Mouse (Mus musculus) liver, embryonic 12.5 days (tissue): ENCODE measurements at regions not wholly inside any gene's neighbourhood (a gene's known extent, or its start where the extent isn't known, plus 50 kb on each side); places are given as distances from the start of the nearest gene placed in this dataset.

Experiments
- ATAC-seq: fragments of 200-750 bp; cut with Nextera tagmentation; 2 replicates; pipeline ENCODE4 v1.8.0; 2017; ENCODE audit warnings: moderate number of reproducible peaks, mild to moderate bottlenecking, moderate library complexity
- H3K27ac ChIP-seq: fragments of 300-500 bp; sonication (generic); 2 replicates; pipeline ENCODE4 v1.5.1; 2016; ENCODE audit warnings: mild to moderate bottlenecking
- H3K27me3 ChIP-seq: fragments of 300-500 bp; sonication (generic); replicated peaks from 2 replicates; pipeline ENCODE4 v1.6.1; 2016; ENCODE audit warnings: mild to moderate bottlenecking, moderate library complexity
- H3K36me3 ChIP-seq: fragments of 300-500 bp; sonication (generic); 2 replicates; pipeline ENCODE4 v1.6.1; 2016; ENCODE audit warnings: mild to moderate bottlenecking, moderate library complexity
- H3K4me1 ChIP-seq: fragments of 300-500 bp; sonication (generic); 2 replicates; pipeline ENCODE4 v1.6.1; 2016
- H3K4me2 ChIP-seq: fragments of 300-500 bp; sonication (generic); 2 replicates; pipeline ENCODE4 v1.6.1; 2016; ENCODE audit warnings: mild to moderate bottlenecking, moderate library complexity
- H3K4me3 ChIP-seq: fragments of 300-500 bp; sonication (generic); 2 replicates; pipeline ENCODE4 v1.5.1; 2016; ENCODE audit warnings: mild to moderate bottlenecking, moderate library complexity
- H3K9ac ChIP-seq: fragments of 300-500 bp; sonication (generic); 2 replicates; pipeline ENCODE4 v1.6.1; 2016; ENCODE audit warnings: mild to moderate bottlenecking, moderate library complexity
- H3K9me3 ChIP-seq: fragments of 300-500 bp; sonication (generic); replicated peaks from 2 replicates; pipeline ENCODE4 v1.6.1; 2016; ENCODE audit warnings: mild to moderate bottlenecking, moderate library complexity
- WGBS: fragments of 180-500 bp; shearing (Covaris S2); methylation state at CpG from one replicate; pipeline ENCODE4 v1.1.7; 2016; ENCODE audit not compliant: insufficient replicate concordance; 5-methylcytosine and 5-hydroxymethylcytosine counted together

DNA sequence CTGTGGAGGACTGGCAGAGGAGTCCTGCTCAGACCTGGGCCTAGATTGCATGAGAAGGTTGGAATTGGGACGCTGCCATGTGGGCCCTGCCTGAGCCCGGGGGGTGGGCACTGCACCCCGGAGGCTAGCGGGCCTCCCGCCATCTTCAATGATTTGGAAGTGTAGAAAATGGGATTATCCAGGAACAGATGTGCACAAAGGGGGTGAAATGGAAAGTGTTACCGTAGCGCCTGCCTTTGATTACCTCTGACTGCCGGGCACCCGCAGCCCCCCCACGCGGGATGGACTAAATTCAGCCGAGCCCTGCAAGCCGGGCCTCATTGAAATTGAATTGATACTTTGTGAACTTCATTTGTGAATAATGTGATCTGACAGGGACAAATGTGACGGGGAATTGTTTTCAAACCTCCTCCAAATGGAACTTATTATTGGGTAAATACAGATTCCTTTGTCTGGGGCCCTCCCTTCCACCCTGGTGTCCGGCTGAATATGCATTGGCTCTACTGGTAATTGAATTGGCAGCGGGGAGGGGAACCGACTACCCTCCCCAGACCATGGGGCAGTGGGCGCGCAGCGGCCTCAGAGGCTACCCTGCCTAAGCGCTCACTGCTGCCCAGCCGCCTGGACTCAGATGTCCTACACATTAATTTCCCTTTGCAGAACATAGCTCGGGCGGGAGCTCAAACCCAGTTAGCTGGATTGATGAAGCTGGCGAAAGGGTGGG, 77.9 kb upstream of the Nkx1-1 start:
- no peaks in the 10 kb centered on the region for H3K4me1 ChIP-seq
- no peak overlapping the region for H3K4me3 ChIP-seq
- ATAC-seq, result no peak
- H3K27ac ChIP-seq, result no peak overlapping the region
- no peaks in the 10 kb centered on the region for H3K9me3 ChIP-seq
- no peaks in the 10 kb centered on the region for H3K36me3 ChIP-seq
- no peak overlapping the region for H3K9ac ChIP-seq
- WGBS, result 66% methylated on average over 25 of the region's 25 CpGs
- peaks cover 37% of the 10 kb centered on the region for H3K27me3 ChIP-seq
- no peak overlapping the region for H3K4me2 ChIP-seq

DNA sequence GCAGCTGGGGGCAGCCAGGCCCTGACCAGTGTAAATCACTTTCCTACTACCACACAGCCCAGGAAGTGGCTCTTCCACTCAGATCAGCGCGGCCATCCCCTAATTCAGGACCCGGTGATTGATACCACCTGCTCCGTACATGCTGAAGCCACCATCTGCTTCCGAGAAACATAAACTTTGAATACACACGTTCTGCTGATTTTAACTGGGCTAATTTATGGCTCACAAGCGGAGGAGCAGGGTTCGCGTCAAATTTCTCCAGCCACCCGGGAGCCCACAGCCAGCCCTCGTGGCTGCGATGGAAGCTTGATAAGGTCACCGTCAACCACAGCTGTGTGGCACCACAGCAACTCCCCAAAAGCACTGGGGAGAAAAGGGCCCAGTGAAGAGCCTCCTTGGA, 72.0 kb upstream of the Nkx1-1 start:
- Histone ChIP-seq H3K4me3 (no peak overlapping the region), H3K36me3 (no peaks in the 10 kb centered on the region), H3K4me2 (no peak overlapping the region), H3K27me3 (peaks cover 32% of the 10 kb centered on the region), H3K27ac (no peak overlapping the region), H3K9me3 (no peaks in the 10 kb centered on the region), H3K4me1 (no peaks in the 10 kb centered on the region), H3K9ac (no peak overlapping the region)
- WGBS, result 54% methylated on average over 13 of the region's 13 CpGs
- no peak for ATAC-seq

DNA sequence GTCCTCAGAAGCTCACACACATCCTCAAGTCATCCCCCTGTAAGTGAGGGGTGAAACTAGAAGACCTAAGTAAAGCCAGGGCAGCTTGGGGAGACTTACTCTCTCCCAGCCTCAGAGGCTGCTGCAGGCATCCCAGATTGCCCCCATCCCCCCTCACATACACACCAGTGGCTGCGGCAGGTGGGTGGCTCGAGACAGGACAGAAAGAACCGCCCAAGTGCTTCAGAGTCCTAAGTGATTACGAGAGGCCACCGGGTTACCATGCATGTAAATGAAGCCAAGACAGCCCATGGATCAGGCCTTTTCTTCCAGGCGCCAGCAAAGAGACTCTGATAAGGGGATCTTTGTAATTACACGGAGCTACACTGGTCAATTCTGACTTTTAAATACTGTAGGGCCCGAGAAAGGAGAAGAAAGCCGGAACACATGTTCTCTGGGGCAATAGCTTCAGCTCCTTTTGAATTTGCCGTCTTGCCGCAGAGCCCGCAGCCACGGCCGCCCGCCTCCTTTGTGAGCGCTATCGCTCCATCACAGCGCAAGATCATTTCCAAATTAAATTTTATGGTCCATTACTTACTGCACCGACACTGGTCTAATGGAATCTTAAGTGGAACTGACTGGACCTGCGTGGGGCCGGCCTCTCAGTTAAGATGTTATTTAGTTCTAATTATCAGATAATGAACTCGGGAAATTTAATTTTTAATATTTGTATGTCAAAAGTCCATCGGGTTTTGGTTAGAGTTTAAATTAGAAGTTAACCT, 68.1 kb upstream of the Nkx1-1 start:
- Histone ChIP-seq H3K4me2 (no peak overlapping the region), H3K4me1 (no peaks in the 10 kb centered on the region), H3K27ac (no peak overlapping the region), H3K27me3 (peaks cover 26% of the 10 kb centered on the region; the same call in 1 of the 2 replicates), H3K9me3 (no peaks in the 10 kb centered on the region), H3K4me3 (no peak overlapping the region), H3K9ac (no peak overlapping the region), H3K36me3 (no peaks in the 10 kb centered on the region)
- no peak for ATAC-seq
- 66% methylated on average over 23 of the region's 23 CpGs for WGBS

DNA sequence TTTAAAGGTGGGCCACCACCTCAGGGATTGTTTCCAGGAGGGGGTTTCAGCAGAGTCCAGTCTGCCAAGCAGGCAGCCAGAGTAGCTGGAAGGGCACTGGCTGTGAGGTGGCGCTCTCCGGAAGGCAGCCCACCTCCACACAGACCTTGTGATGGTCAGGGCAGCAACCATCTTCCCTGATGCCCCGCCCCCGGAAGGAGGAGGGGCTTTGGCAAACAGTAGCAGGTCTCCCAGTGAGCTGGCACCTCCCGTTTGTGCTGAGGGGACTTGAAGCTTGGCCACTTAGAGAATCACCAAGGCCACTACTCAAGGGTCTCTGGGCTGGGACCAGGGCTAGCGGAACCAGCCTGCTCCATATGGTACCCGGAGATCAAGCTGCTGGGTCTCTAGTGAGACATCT, 67.4 kb upstream of the Nkx1-1 start:
- 31% methylated on average over 7 of the region's 7 CpGs for WGBS
- Histone ChIP-seq H3K9me3 (no peaks in the 10 kb centered on the region), H3K27ac (no peak overlapping the region), H3K36me3 (no peaks in the 10 kb centered on the region), H3K9ac (no peak overlapping the region), H3K4me3 (no peak overlapping the region), H3K27me3 (0 out of 2 replicates have a peak, but pooled peaks cover 19% of the 10 kb centered on the region), H3K4me2 (no peak overlapping the region), H3K4me1 (no peaks in the 10 kb centered on the region)
- no peak for ATAC-seq

DNA sequence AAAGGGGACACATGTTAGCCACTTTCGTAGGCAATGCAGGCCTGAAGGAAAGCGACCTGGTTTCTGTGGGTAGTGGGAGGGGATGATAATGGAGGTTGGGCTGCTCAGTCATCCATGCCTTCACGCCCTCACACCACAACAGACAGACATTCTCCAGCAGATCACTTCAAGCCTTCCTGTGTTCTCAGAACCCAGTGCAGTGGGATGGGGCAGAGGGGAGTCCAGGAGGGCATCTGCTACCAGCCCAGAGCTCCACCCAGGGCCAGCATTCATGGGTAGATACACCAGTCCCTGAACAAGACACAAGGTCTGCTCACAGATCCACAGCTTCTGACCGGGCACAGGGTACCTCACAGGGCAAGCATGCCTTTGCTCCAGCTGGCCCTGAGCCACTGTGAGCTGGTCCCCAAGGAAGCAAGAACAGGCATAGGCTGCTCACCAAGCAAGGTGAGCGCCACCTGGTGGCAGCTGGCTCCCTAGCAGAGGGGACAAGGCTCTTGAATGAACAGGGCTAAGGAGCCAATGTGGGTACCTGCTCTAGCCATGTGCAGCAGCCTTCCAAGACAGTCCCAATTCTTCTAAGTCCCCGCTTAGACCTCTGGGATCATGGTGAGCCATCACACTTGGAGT, 62.2 kb upstream of the Nkx1-1 start:
- Histone ChIP-seq H3K27me3 (peaks cover 9% of the 10 kb centered on the region; the same call in 1 of the 2 replicates), H3K4me2 (no peak overlapping the region), H3K9me3 (no peaks in the 10 kb centered on the region), H3K36me3 (no peaks in the 10 kb centered on the region), H3K4me1 (no peaks in the 10 kb centered on the region), H3K4me3 (no peak overlapping the region), H3K27ac (no peak overlapping the region), H3K9ac (no peak overlapping the region)
- peak; percentile 54 for ATAC-seq
- 35% methylated on average over 6 of the region's 6 CpGs for WGBS

- no peak overlapping the region for H3K4me2 ChIP-seq
- H3K9ac ChIP-seq, result no peak overlapping the region
- no peak for ATAC-seq
- no peak overlapping the region for H3K4me3 ChIP-seq
- peaks cover 9% of the 10 kb centered on the region; the same call in 1 of the 2 replicates for H3K27me3 ChIP-seq
- H3K4me1 ChIP-seq, result no peaks in the 10 kb centered on the region
- H3K9me3 ChIP-seq, result no peaks in the 10 kb centered on the region
- 40% methylated on average over 6 of the region's 6 CpGs for WGBS
- no peak overlapping the region for H3K27ac ChIP-seq
- no peaks in the 10 kb centered on the region for H3K36me3 ChIP-seq
Observed at GRCm38 (mm10) chr5:33495276-33495675, 61.5 kb upstream of the Nkx1-1 start.

GRCm38 (mm10) chr5:33492604-33493315, 59.0 kb upstream of the Nkx1-1 start:
- H3K27ac ChIP-seq, result no peak overlapping the region
- 71% methylated on average over 11 of the region's 11 CpGs for WGBS

GRCm38 (mm10) chr5:33489286-33489685, 55.5 kb upstream of the Nkx1-1 start:
- H3K4me2 ChIP-seq, result no peak overlapping the region
- no peak for ATAC-seq
- no peak overlapping the region for H3K27ac ChIP-seq
- WGBS, result 54% methylated on average over 6 of the region's 6 CpGs
- H3K9ac ChIP-seq, result no peak overlapping the region
- H3K36me3 ChIP-seq, result no peaks in the 10 kb centered on the region
- no peak overlapping the region for H3K4me3 ChIP-seq
- H3K9me3 ChIP-seq, result no peaks in the 10 kb centered on the region
- H3K4me1 ChIP-seq, result no peaks in the 10 kb centered on the region
- peaks cover 27% of the 10 kb centered on the region for H3K27me3 ChIP-seq

More at GRCm38 (mm10) chr5:33492604-33493315, 59.0 kb upstream of the Nkx1-1 start:
- Histone ChIP-seq H3K4me1 (no peaks in the 10 kb centered on the region), H3K9ac (no peak overlapping the region), H3K4me2 (no peak overlapping the region), H3K36me3 (no peaks in the 10 kb centered on the region), H3K4me3 (no peak overlapping the region), H3K27me3 (peaks cover 25% of the 10 kb centered on the region), H3K9me3 (no peaks in the 10 kb centered on the region)
- no peak for ATAC-seq

DNA sequence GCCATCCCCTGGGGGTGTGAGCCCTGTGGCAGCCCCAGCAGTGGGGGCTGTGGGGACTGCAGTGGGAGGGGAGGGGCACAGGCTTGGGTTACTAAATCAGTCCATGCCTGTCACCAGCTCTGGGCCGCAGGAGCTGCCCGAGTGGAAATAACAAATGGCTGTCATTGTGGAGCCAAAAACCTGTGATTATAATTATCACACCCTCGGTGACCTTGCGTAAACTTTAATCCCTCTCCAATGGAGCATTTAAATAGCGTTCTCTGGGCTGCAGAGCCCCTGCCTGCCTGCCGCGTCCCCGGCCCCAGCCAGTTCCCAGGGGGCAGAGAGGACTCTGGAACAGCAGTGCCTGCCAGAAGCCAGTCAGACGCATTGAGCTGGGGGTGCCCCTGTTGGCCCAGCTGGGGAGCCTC, 54.4 kb upstream of the Nkx1-1 start:
- no peak for ATAC-seq
- H3K27me3 ChIP-seq, result peaks cover 27% of the 10 kb centered on the region
- H3K9ac ChIP-seq, result no peak overlapping the region
- H3K36me3 ChIP-seq, result no peaks in the 10 kb centered on the region
- no peak overlapping the region for H3K4me2 ChIP-seq
- H3K27ac ChIP-seq, result no peak overlapping the region
- 17% methylated on average over 9 of the region's 9 CpGs for WGBS
- no peaks in the 10 kb centered on the region for H3K9me3 ChIP-seq
- H3K4me3 ChIP-seq, result no peak overlapping the region
- H3K4me1 ChIP-seq, result no peaks in the 10 kb centered on the region

GRCm38 (mm10) chr5:33485765-33486164, 52.0 kb upstream of the Nkx1-1 start:
- Histone ChIP-seq H3K4me3 (no peak overlapping the region), H3K4me2 (no peak overlapping the region), H3K4me1 (no peaks in the 10 kb centered on the region), H3K9me3 (no peaks in the 10 kb centered on the region), H3K36me3 (no peaks in the 10 kb centered on the region), H3K27ac (no peak overlapping the region), H3K27me3 (peaks cover 33% of the 10 kb centered on the region), H3K9ac (no peak overlapping the region)
- no peak for ATAC-seq
- 61% methylated on average over 15 of the region's 15 CpGs for WGBS
